Mouse (Mus musculus) ES-Bruce4 (cell line): ENCODE measurements at regions not wholly inside any gene's neighbourhood (a gene's known extent, or its start where the extent isn't known, plus 50 kb on each side); places are given as distances from the start of the nearest gene placed in this dataset.

ENCODE experiments used
- CTCF ChIP-seq: IDR thresholded peaks from one replicate; pipeline ENCODE4 v1.8.1; 2011; ENCODE audit warnings: low read depth, low read length
- EP300 ChIP-seq: IDR thresholded peaks from 2 replicates; pipeline ENCODE4 v1.6.1; 2011; ENCODE audit warnings: low read depth, low read length; ENCODE audit not compliant: insufficient read depth

DNA sequence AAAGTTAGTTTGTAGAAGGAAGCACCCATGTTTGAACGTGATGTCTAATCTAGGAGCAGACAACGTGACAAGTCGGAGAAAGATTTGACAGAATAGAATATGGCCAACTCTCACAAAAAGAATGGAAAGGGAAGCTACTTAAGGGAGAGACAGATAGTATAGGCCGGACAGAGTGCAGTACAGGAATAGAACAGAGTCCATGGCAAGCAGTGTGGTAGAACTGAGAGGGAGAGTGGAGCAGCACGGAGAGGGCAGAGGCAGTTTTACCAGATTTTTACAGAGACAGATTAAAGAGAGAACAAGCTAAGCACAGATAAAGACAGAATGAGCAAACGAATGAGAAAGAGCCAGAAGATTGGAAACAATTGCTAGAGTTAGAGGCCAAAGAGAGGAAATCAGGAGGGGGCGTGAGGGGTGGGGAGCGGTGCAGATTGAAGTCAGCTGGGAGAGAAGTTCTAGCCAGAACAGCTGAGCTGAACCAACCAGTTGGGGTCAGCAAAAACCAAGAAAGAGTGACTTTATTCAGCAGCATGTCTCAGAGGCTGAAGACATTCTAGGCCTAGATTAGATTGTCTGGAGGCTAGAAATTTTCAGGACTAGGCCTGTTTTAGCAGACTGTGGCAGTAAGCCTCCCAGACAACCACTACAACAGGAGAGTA is 464.1 kb downstream of the Gm9195 start:
- TF ChIP-seq CTCF (no peak), EP300 (no peak)
